Mouse (Mus musculus) erythroblast, adult 5-6 weeks (primary cell): Measurements from ENCODE around the gene Ccr5. TPM values are rescaled to one million over a fixed set of nuclear protein-coding genes. Genes with fewer than 3 reads are reported as not detected.
"Not testable (repeated sequence)": the region's sequence is repeated elsewhere in the genome, so short reads cannot be mapped to it uniquely, and the experiment has no call there.

ENCODE experiments used
- ATAC-seq: replicated peaks from 2 replicates; pipeline ENCODE4 v1.8.0; 2016; ENCODE audit warnings: moderate number of reproducible peaks, mild to moderate bottlenecking, moderate TSS enrichment, inconsistent platforms; ENCODE audit not compliant: poor library complexity, low FRiP score, severe bottlenecking
- total RNA-seq, 2 experiments: library from RNA; stranded (forward) in 1 of 2; stranded (reverse) in 1 of 2; fragments of 150-400 nt in 1 of 2; fragments of 200-764, 138-1000 nt in 1 of 2; gene quantifications; 2 replicates each; pipeline versions ENCODE4 v1.2.3 to v1.2.4; 2015 to 2017; ENCODE audit warnings: low replicate concordance in 2 of 2

Gene Ccr5
- total RNA-seq, 2 experiments from 2014 or later, result 0.26 TPM; not detected in 1

- ATAC-seq, result not testable (repeated sequence)
Observed at GRCm38 (mm10) chr9:124134919-124135318, 13.6 kb downstream of the Ccr5 start.

DNA sequence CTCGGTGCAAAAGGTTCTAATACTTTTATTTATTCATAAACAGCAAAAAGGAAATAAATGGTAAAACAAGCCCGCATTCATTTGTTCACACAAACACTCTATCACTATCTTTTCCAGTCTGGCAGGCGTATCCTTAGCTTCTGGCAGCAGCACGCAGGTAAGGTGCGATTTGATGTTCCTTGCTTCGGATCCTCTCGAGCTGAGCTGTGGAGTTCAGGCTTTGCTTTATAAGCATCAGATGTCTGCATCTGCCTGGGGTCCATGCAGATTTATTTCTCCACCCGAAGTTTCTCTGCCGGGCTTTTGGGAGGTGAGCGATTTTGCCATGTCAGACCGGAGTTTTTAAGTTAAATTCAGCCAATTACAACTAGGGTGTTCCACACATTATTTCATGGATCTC is 16.3 kb downstream of the Ccr5 start:
- ATAC-seq, result peak; percentile 55

- ATAC-seq, result peak; percentile 99
Observed at GRCm38 (mm10) chr9:124138055-124138775, 16.9 kb downstream of the Ccr5 start.

- no peak for ATAC-seq
Observed at GRCm38 (mm10) chr9:124143678-124144077, 22.3 kb downstream of the Ccr5 start.

- no peak for ATAC-seq
Observed at GRCm38 (mm10) chr9:124146307-124146706, 25.0 kb downstream of the Ccr5 start.

Other genes with a start within 250 kb of the Ccr5 start
- gene Ccr1, start 152.9 kb upstream of the Ccr5 start, total RNA-seq (2015; ENCODE audit: low replicate concordance), result 12.3 and 17.3 TPM in 2 replicates
- 12.1 and 14.9 TPM in 2 replicates for gene Ccr1, start 152.9 kb upstream of the Ccr5 start, total RNA-seq (2017; ENCODE audit: low replicate concordance)
- gene Ccr1l1, start 143.1 kb upstream of the Ccr5 start, total RNA-seq (2015; ENCODE audit: low replicate concordance), result not detected in 2 replicates
- 1.4 and 1.6 TPM in 2 replicates for gene Ccr1l1, start 143.1 kb upstream of the Ccr5 start, total RNA-seq (2017; ENCODE audit: low replicate concordance)
- gene Ccr3, start 99.6 kb upstream of the Ccr5 start, total RNA-seq (2015; ENCODE audit: low replicate concordance), result 25.5 and 33.2 TPM in 2 replicates
- 15.9 and 17.4 TPM in 2 replicates for gene Ccr3, start 99.6 kb upstream of the Ccr5 start, total RNA-seq (2017; ENCODE audit: low replicate concordance)
- gene Ccr2, start 19.6 kb upstream of the Ccr5 start, total RNA-seq (2015; ENCODE audit: low replicate concordance), result 71.1 and 79.2 TPM in 2 replicates
- gene Ccr2, start 19.6 kb upstream of the Ccr5 start, total RNA-seq (2017; ENCODE audit: low replicate concordance), result 65.7 and 81.8 TPM in 2 replicates
- gene 2010315B03Rik, start 191.2 kb downstream of the Ccr5 start, total RNA-seq (2015; ENCODE audit: low replicate concordance), result 1.2 and 1.7 TPM in 2 replicates
- gene 2010315B03Rik, start 191.2 kb downstream of the Ccr5 start, total RNA-seq (2017; ENCODE audit: low replicate concordance), result 2.0 and 5.9 TPM in 2 replicates